Mouse (Mus musculus) urinary bladder, postnatal 10 days (tissue): ENCODE data around the gene Cenpc1.
A peak's percentile ranks its signal among the peaks of the same experiment; 100 is the strongest.

Experiments
- DNase-seq: peaks from one replicate; pipeline ENCODE4 v3.0.0; 2022; ENCODE audit warnings: low spot score

Cenpc1 gene

DNA sequence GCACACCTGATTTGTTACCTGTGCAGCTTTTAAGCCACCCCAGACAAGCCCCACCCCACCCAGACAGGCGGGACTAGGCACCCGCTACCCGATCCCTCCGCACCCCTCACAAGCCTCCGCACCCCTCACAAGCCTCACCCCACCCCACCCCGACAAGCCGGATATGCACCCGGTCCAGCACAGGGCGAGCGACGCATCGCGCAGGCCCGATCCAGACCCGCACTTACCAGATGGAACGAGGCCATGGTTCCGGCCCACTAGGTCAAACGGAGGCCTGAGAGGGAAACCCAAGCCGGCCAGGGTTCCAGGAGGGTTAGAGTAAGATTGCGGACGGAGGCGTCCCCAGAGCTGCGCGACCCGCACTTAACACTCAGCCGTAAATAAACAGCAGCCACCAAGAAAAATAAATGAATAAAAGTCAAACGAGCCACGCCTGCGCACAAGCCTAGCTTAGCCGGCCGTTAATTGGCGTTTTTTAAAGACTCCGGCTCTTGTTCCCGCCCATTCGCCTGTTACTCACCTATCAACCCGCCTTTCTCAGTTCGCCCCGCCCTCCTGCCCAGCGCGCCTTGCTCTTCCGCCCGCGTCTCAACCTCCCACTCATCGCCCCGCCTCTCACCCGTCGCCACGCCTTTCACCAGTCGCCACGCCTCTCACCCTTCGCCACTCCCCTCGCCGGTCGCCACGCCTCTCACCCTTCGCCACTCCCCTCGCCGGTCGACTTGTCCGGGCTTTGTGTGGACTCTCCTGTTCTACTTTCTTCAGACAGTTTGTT lies at the start of gene Cenpc1:
Gene Cenpc1 (minus strand): TSS at position 483 of the 775 bp plus-strand sequence.
- peak; percentile 92 for DNase-seq

DNA sequence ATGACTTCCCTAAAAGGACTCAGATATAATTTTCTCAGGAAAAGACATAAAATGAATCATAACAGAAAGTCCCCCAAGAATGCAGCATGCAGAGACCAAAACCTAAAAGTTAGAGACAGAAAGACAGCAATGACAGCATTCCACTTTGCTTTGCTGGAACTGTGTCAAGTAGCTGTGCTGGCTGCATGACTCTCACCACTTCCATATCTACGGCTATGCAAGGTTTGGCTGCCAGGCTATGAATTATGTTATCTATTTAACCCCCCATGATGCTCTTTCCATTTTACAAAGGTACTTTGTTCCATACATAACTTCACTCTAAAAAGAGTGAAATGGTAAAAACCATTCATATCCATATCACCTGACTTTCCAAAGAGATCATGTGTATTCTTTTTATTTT lies 48.6 kb upstream of the Cenpc1 start:
- DNase-seq: no peak

- DNase-seq: no peak
Measured at GRCm38 (mm10) chr5:86113037-86113436, 47.7 kb upstream of the Cenpc1 start.

- DNase-seq: no peak
Measured at GRCm38 (mm10) chr5:86111074-86111473, 45.7 kb upstream of the Cenpc1 start.

DNA sequence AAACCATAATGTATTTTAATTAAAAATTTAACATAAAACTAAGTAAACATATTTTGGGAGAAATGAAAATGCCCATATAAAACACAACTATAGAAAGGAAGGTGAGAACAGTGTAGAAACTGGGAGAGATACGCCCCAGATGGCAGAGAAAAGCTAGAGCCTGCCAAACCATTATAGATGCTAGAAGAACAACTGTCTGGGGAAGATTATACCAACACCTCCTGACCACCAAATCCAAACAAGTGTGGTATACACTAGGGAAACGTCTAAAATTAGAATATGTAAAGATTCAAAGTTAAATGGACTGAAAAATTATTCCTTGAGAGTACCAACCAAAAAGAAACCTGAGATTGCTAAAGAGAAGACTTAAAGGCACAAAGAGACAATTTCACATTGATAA lies 41.2 kb upstream of the Cenpc1 start:
- no peak for DNase-seq

DNA sequence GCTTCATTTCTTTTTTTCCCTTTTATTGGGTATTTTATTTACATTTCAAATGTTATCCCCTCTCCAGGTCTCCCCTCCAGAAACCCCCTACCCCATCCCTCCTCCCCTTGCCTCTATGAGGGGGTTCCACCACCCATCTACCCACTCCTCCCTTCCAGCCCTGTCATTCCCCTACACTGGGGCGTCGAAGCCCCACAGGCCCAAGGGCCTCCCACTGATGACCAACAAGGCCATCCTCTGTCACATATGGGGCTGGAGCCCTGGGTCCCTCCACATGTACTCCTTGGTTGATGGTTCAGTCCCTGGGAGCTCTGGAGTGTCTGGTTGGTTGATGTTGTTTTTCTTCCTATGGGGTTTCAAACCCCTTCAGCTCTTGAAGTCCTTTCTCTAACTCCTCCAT lies 36.8 kb upstream of the Cenpc1 start:
- DNase-seq: no peak

- DNase-seq: no peak
Measured at GRCm38 (mm10) chr5:86100621-86101020, 35.2 kb upstream of the Cenpc1 start.

- DNase-seq: no peak
Measured at GRCm38 (mm10) chr5:86098988-86099387, 33.6 kb upstream of the Cenpc1 start.

DNA sequence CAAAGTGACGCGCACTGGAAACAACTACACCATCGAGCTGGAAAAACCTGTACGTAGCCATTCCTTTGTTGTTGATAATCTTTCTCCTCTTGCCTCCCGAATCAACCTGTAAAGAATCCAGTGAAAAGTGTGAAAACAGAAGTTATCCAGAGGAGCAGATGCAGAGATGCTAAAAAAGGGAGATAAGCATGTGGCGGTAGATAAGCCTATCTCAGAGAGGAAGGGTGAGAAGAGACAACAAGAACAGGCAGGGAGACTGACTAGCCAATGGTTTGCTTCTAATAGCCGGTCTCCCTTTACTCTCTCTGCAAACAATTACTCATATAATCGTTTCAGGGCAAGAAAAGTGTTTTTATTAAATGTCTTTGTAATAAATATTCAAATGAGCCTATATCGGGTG lies 29.4 kb upstream of the Cenpc1 start:
- no peak for DNase-seq

GRCm38 (mm10) chr5:86086751-86087150 lies 21.4 kb upstream of the Cenpc1 start:
- DNase-seq: no peak

DNA sequence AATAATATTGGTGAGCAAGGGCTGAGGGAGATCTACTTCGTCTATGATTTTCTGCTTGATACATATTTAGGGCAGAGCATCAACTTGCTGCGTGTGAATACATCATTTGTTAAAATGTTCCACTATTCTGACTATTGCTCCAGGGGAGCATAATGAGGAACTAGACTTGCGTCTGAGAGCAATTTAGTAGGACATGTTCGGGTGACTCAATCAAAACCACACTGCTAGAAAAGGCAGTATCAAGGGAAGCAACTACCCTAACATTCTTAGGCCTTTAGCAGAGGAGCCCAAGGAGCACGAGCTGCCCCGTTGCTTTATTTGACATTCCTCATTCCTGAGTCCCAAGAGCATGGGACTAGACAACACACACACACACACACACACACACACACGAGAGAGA lies 19.6 kb upstream of the Cenpc1 start:
- DNase-seq: no peak

DNA sequence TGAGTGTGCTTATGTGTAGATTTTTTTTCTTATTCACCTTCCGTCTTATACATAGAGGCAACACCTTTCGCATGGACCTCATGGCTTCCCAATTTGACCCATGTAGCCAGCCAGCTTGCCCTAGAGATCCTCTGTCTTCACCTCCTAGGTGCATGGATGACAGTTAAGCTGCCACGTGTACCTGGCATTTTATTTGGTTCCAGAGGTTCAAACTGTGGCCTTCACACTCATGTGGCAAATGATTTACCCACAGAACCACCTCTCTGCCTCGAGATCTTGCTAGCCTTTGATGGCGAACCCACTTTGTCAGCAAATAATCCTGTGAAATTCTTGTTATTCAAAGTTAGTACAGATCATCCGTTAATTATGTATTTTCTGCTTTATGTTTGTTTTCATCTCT lies 18.6 kb upstream of the Cenpc1 start:
- DNase-seq: no peak

GRCm38 (mm10) chr5:86078720-86079334 lies 13.4 kb upstream of the Cenpc1 start:
- DNase-seq: no peak

GRCm38 (mm10) chr5:86072756-86073386 lies 7.5 kb upstream of the Cenpc1 start:
- DNase-seq: no peak

- DNase-seq: no peak
Measured at GRCm38 (mm10) chr5:86071538-86071937, 6.2 kb upstream of the Cenpc1 start, which contains the start of gene Stap1. Gene Stap1, plus strand, starts transcription at chr5:86071746.

- DNase-seq: no peak
Measured at GRCm38 (mm10) chr5:86069121-86069520, 3.7 kb upstream of the Cenpc1 start.

DNA sequence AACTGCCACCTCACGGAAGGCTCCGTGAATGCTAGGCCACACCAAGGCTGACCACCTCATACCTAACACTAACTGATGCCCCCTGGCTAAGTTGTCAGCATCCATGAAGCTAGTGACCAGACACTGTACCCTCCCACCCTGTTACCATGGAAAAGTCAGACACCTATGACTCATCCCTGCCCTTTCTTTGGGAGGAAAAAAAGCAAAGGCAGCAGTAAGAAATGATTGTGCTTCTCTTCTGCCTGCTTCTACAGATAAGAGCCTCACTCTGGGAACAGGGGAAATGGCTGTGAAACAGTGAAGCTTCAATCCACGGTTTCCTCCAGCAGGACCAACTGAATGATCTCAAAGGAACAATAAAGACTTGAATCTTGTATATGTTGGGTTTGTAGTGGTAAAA lies 3.1 kb upstream of the Cenpc1 start:
- no peak for DNase-seq

GRCm38 (mm10) chr5:86066551-86066929 lies 1.2 kb upstream of the Cenpc1 start:
- peak; percentile 39 for DNase-seq

DNA sequence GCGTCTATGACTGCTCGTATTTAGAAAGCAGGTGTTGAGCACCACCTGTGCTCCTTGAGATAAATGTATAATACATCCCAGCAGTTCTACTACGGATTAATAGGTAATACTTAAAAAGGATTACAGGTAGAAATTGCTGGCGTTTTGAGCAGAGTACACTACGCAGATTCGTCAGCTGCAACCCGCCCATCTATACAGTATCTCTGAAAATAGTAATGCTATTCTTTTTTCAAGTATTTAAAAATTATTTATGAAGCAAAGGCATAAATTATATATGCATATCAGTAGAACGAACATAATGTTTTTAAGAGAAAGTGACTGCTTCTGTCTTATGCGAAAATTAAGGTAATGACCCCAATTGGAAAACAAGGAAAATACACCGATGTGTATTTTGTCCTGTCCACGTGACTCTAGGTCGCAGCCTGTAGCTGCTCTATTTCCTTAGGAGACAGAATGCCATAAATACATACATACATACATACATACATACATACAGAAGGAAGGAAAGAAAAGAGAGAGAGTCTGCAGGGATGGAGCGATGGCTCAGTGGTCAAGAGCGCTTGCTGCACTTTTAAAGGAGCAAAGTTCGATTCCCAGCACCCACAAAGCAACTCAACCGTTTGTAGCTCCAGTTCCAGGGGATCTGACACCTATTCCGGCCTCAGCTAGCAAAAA lies 630 bp upstream of the Cenpc1 start:
- no peak for DNase-seq

DNA sequence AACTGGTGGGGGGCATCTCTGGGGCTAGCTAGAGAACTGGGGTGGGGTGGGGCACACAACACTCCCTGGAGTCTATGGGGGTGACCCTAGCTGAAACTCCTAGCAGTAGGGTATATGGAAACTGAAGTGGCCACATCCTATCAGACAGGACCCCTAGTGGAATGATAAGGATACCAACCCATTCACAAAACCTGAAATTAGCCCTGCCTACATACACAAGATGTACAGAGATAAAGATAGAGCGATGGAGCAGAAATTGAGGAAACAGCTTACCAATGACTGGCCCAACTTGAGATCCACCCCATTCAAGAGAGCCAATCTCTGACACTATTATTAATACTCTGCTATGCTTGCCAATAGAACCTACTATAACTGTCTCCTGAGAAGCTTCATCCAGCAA lies 1.9 kb downstream of the Cenpc1 start:
- DNase-seq: no peak

DNA sequence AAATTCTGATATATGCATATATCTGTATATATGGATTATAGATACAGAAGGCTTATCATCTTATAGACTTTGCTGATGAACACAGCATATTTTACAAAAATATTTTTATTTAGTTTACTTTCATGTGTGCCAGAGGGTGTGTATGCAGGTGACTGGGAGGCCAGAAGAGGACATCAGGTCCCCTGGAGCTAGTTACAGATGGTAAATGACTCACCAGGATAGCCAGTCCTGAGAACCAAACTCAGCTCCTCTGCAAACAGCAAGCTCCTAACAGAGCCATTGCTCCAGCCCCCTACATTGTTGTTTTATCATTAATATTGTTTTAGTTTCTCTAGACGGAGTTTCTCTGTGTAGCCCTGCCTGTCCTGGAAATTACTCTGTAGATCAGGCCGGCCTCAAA lies 35.6 kb downstream of the Cenpc1 start:
- DNase-seq: no peak
